Mouse (Mus musculus): ENCODE results near the gene Cbx1. TPM values are rescaled to one million over a fixed set of nuclear protein-coding genes. Genes with fewer than 3 reads are reported as not detected.

Cbx1 gene
- polyA plus RNA-seq, 1 experiment from 2014 or later, result 169 TPM

DNA sequence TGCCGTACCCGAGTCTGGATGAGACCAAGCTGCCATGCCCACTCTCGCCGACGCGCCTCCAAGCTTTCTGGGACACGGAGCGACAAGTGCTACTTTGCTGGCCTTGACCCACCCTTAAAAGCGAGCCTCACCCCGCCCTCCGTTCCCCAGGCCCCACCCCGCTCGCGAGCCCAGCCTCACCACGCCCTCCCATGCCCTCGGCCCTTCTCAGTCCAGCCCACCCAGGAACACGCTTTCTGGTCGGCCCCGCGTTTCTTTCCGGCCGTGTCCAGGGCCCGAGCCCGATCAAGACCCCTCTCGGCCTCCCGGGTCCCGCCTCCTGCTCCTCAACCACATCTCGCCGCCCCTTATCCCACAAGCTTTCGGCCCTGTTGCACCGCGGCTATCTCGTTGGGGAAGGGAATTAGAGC, 40.5 kb downstream of the Cbx1 start:
- Histone ChIP-seq H3K9ac (peak overlapping the region; percentile 89), H3K4me3 (peak overlapping the region; percentile 88), H3K36me3 (peaks cover 17% of the 10 kb centered on the region), H3K27me3 (no peaks in the 10 kb centered on the region), H3K9me3 (no peaks in the 10 kb centered on the region), H3K4me2 (replicated peaks) (peak overlapping the region; percentile 77), H3K4me1 (peaks cover 49% of the 10 kb centered on the region), H3K27ac (peak overlapping the region; percentile 97)
- under 1% methylated on average over 32 of the region's 33 CpGs for whole genome bisulfite sequencing
- ATAC-seq (ENCODE audit: insufficient number of reproducible peaks, insufficient read depth, low FRiP score, low TSS enrichment), result peak; percentile 24; the same call in 1 of the 2 replicates

- H3K4me2 ChIP-seq (replicated peaks), result peak within 1 kb of the TSS; percentile 77
- H3K9me3 ChIP-seq, result no peaks in the 10 kb centered on the region
- H3K4me3 ChIP-seq, result peak within 1 kb of the TSS; percentile 88
- peak; percentile 99 for ATAC-seq (ENCODE audit: insufficient number of reproducible peaks, insufficient read depth, low FRiP score, low TSS enrichment)
- peaks cover 44% of the 10 kb centered on the region for H3K4me1 ChIP-seq
- H3K9ac ChIP-seq, result peak within 1 kb of the TSS; percentile 89
- H3K27me3 ChIP-seq, result no peaks in the 10 kb centered on the region
- peak within 1 kb of the TSS; percentile 97 for H3K27ac ChIP-seq
- H3K36me3 ChIP-seq, result peaks cover 17% of the 10 kb centered on the region
- under 1% methylated on average over 50 of the region's 51 CpGs for WGBS
Measured at GRCm38 (mm10) chr11:96829813-96830538, 41.0 kb downstream of the Cbx1 start, which contains the start of gene Nfe2l1. Gene Nfe2l1, minus strand, starts transcription at chr11:96829968.

DNA sequence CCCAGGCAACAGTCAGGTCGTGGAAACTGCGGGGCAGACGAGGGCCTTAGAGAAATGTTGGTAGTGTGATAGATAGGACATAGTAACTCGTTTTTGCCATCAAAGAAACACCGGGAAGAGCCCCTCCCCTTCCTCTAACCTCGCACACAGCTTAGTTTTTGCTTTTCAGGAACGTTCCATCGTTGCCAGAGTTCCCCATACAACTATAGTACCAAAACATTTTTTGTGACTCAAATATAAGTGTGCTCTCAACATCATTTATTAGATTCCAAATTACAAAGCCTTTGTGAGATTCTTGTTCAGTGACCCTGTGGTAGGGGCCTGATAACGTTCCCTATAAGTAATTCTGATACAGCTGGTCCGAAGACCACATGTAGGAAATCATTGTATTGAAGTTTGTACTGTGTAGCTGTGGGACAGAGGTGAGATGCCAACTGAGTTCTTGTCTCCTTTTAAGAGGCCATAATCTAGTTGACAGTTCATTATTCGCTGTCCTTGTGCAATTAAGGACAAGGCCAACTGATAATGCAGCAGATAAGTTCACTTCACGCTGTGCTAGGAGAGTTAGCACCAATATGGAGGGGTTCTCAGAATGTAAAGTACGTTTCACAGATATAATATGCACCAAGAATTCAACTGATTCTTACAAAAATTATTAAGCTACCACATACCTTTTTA, 41.8 kb downstream of the Cbx1 start:
- Histone ChIP-seq H3K27ac (peak overlapping the region; percentile 88), H3K9me3 (no peaks in the 10 kb centered on the region), H3K36me3 (peaks cover 17% of the 10 kb centered on the region), H3K4me1 (peaks cover 37% of the 10 kb centered on the region), H3K27me3 (no peaks in the 10 kb centered on the region), H3K9ac (peak overlapping the region; percentile 50), H3K4me3 (peak overlapping the region; percentile 88), H3K4me2 (replicated peaks) (peak overlapping the region; percentile 51)
- ATAC-seq (ENCODE audit: insufficient number of reproducible peaks, insufficient read depth, low FRiP score, low TSS enrichment), result no peak
- WGBS, result 25% methylated on average over 13 of the region's 13 CpGs

GRCm38 (mm10) chr11:96831516-96831915, 42.6 kb downstream of the Cbx1 start:
- H3K36me3 ChIP-seq, result peaks cover 11% of the 10 kb centered on the region
- no peak overlapping the region for H3K4me2 ChIP-seq (replicated peaks)
- H3K9me3 ChIP-seq, result no peaks in the 10 kb centered on the region
- ATAC-seq (ENCODE audit: insufficient number of reproducible peaks, insufficient read depth, low FRiP score, low TSS enrichment), result no peak
- H3K9ac ChIP-seq, result no peak overlapping the region
- H3K27ac ChIP-seq, result no peak overlapping the region
- H3K4me3 ChIP-seq, result no peak overlapping the region
- 73% methylated on average over 4 of the region's 4 CpGs for WGBS
- H3K27me3 ChIP-seq, result no peaks in the 10 kb centered on the region
- peaks cover 28% of the 10 kb centered on the region for H3K4me1 ChIP-seq

DNA sequence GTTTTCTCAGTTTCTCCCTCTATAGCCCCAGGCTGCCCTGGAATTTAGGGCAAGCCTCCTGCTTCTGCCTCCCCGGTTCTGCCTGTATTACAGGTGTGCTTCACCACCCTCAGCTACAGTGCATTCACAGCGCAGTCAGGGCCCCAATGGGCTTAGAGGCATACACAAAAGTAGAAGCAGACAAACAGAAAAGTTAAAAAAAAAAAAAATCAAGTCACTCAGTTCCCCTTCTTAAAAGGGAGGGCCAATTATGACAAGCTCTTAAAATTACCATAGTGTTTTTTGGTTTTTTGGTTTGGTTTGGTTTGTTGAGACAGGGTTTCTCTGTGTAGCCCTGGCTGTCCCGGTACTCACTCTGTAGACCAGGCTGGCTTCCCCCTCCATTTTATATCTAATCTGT, 43.6 kb downstream of the Cbx1 start:
- Histone ChIP-seq H3K9me3 (no peaks in the 10 kb centered on the region), H3K4me2 (replicated peaks) (no peak overlapping the region), H3K4me3 (no peak overlapping the region), H3K27ac (no peak overlapping the region), H3K9ac (no peak overlapping the region), H3K27me3 (no peaks in the 10 kb centered on the region), H3K36me3 (peaks cover 3% of the 10 kb centered on the region), H3K4me1 (peaks cover 18% of the 10 kb centered on the region)
- ATAC-seq (ENCODE audit: insufficient number of reproducible peaks, insufficient read depth, low FRiP score, low TSS enrichment), result no peak
- WGBS, result 88% methylated on average over 3 of the region's 3 CpGs

DNA sequence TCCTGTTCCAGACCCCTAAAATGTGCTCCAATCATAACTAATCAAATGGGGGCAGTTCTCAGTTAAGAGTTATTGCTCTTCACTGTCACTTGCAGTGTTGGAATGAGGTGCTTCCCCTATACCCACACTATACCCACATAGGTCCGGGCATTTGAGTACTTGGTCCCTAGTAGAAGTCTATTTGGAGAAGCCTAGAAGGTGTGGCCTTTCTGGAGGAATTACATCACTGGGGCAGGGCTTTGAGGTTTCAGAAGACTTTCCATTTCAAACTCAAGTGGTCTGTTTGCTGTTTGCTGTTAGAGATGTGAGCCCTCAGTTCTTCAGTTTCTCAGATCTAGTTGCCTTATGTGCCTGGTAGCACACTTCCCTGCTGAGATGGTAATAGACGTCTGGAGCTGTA, 44.0 kb downstream of the Cbx1 start:
- H3K4me2 ChIP-seq (replicated peaks), result no peak overlapping the region
- no peaks in the 10 kb centered on the region for H3K9me3 ChIP-seq
- no peak overlapping the region for H3K4me3 ChIP-seq
- no peak overlapping the region for H3K9ac ChIP-seq
- peaks cover 14% of the 10 kb centered on the region for H3K4me1 ChIP-seq
- no peaks in the 10 kb centered on the region for H3K27me3 ChIP-seq
- WGBS, result 63% methylated on average over 2 of the region's 2 CpGs
- no peaks in the 10 kb centered on the region for H3K36me3 ChIP-seq
- H3K27ac ChIP-seq, result no peak overlapping the region
- no peak for ATAC-seq (ENCODE audit: insufficient number of reproducible peaks, insufficient read depth, low FRiP score, low TSS enrichment)

DNA sequence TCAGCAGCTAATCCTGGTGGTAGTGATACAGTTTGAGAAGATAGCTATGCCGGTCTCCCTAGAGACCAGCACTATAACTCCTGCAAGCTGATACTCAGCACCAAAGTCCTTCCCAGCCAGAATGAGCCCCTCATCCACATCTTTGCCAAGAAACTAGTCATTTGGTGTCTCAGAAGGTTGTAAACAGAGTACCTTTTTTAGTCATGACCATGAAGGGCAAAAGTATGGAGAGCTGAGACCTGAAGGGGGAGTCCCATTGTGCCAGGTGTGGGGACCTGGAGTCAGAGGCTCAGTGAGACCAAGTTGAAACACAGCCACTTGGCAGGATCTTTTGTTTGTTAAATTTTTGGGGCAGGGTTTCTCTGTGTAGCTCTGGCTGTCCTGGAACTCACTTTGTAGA, 45.2 kb downstream of the Cbx1 start:
- H3K36me3 ChIP-seq, result no peaks in the 10 kb centered on the region
- no peak for ATAC-seq (ENCODE audit: insufficient number of reproducible peaks, insufficient read depth, low FRiP score, low TSS enrichment)
- H3K27ac ChIP-seq, result no peak overlapping the region
- H3K4me2 ChIP-seq (replicated peaks), result no peak overlapping the region
- no peak overlapping the region for H3K4me3 ChIP-seq
- H3K27me3 ChIP-seq, result no peaks in the 10 kb centered on the region
- no peak overlapping the region for H3K9ac ChIP-seq
- H3K4me1 ChIP-seq, result peaks cover 4% of the 10 kb centered on the region; the same call in 1 of the 2 replicates
- WGBS, result 96% methylated on average over 1 of the region's 1 CpGs
- H3K9me3 ChIP-seq, result no peaks in the 10 kb centered on the region

DNA sequence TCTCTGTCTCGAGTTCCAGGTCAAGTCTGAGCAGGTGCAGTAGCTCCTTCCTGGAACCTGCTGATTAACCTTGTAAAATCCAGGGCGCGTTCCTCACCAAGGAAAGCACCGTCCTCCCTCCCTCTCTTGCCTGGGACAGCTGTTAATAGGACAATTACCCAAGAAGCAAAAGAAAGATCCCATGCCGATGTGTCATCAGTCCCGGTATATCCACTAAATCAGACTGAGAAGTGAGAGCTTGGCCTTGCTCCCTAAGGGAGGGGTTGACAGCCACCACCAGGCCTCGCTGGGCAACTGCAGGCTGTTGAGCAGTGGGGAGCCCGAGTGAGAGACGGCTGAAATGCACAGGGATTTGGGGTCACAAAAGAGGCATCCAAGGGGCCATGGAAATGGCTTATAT, 48.4 kb downstream of the Cbx1 start:
- no peak for ATAC-seq (ENCODE audit: insufficient number of reproducible peaks, insufficient read depth, low FRiP score, low TSS enrichment)
- H3K4me3 ChIP-seq, result no peak overlapping the region
- H3K4me2 ChIP-seq (replicated peaks), result no peak overlapping the region
- no peaks in the 10 kb centered on the region for H3K36me3 ChIP-seq
- no peaks in the 10 kb centered on the region for H3K27me3 ChIP-seq
- H3K9ac ChIP-seq, result no peak overlapping the region
- 31% methylated on average over 9 of the region's 9 CpGs for WGBS
- no peaks in the 10 kb centered on the region for H3K4me1 ChIP-seq
- H3K27ac ChIP-seq, result no peak overlapping the region
- H3K9me3 ChIP-seq, result no peaks in the 10 kb centered on the region

GRCm38 (mm10) chr11:96838341-96838740, 49.4 kb downstream of the Cbx1 start:
- Histone ChIP-seq H3K4me2 (replicated peaks) (no peak overlapping the region), H3K9ac (no peak overlapping the region), H3K27me3 (no peaks in the 10 kb centered on the region), H3K36me3 (no peaks in the 10 kb centered on the region), H3K4me3 (no peak overlapping the region), H3K27ac (no peak overlapping the region), H3K9me3 (no peaks in the 10 kb centered on the region), H3K4me1 (no peaks in the 10 kb centered on the region)
- no peak for ATAC-seq (ENCODE audit: insufficient number of reproducible peaks, insufficient read depth, low FRiP score, low TSS enrichment)
- WGBS, result 54% methylated on average over 4 of the region's 4 CpGs

GRCm38 (mm10) chr11:96839428-96839827, 50.5 kb downstream of the Cbx1 start:
- Histone ChIP-seq H3K9me3 (no peaks in the 10 kb centered on the region), H3K4me3 (no peak overlapping the region), H3K4me1 (no peaks in the 10 kb centered on the region), H3K27me3 (no peaks in the 10 kb centered on the region), H3K27ac (no peak overlapping the region), H3K4me2 (replicated peaks) (no peak overlapping the region), H3K9ac (no peak overlapping the region), H3K36me3 (no peaks in the 10 kb centered on the region)
- no peak for ATAC-seq (ENCODE audit: insufficient number of reproducible peaks, insufficient read depth, low FRiP score, low TSS enrichment)
- WGBS, result 68% methylated on average over 7 of the region's 7 CpGs

GRCm38 (mm10) chr11:96839877-96840276, 51.0 kb downstream of the Cbx1 start:
- 68% methylated on average over 3 of the region's 3 CpGs for WGBS
- no peak for ATAC-seq (ENCODE audit: insufficient number of reproducible peaks, insufficient read depth, low FRiP score, low TSS enrichment)
- no peaks in the 10 kb centered on the region for H3K9me3 ChIP-seq
- H3K36me3 ChIP-seq, result no peaks in the 10 kb centered on the region
- no peak overlapping the region for H3K4me3 ChIP-seq
- H3K4me1 ChIP-seq, result no peaks in the 10 kb centered on the region
- H3K9ac ChIP-seq, result no peak overlapping the region
- no peak overlapping the region for H3K4me2 ChIP-seq (replicated peaks)
- H3K27me3 ChIP-seq, result no peaks in the 10 kb centered on the region
- no peak overlapping the region for H3K27ac ChIP-seq

GRCm38 (mm10) chr11:96840290-96840689, 51.4 kb downstream of the Cbx1 start:
- no peak overlapping the region for H3K9ac ChIP-seq
- H3K27ac ChIP-seq, result no peak overlapping the region
- no peaks in the 10 kb centered on the region for H3K27me3 ChIP-seq
- no peaks in the 10 kb centered on the region for H3K9me3 ChIP-seq
- no peak for ATAC-seq (ENCODE audit: insufficient number of reproducible peaks, insufficient read depth, low FRiP score, low TSS enrichment)
- no peaks in the 10 kb centered on the region for H3K36me3 ChIP-seq
- no peak overlapping the region for H3K4me2 ChIP-seq (replicated peaks)
- 35% methylated on average over 8 of the region's 8 CpGs for WGBS
- no peak overlapping the region for H3K4me3 ChIP-seq
- H3K4me1 ChIP-seq, result no peaks in the 10 kb centered on the region

All from embryonic facial prominence, embryonic 12.5 days (tissue).